Mouse (Mus musculus): ENCODE data around the gene Scgb1b30. TPM values are rescaled to one million over a fixed set of nuclear protein-coding genes. Genes with fewer than 3 reads are reported as not detected.
"Not testable (repeated sequence)": the region's sequence is repeated elsewhere in the genome, so short reads cannot be mapped to it uniquely, and the experiment has no call there.

Scgb1b30 gene
- polyA plus RNA-seq (2012; rRNA removed): not detected in 2 replicates

- Histone ChIP-seq H3K27me3 (ENCODE audit: control insufficient read depth, insufficient read depth, low read length) (no peaks in the 10 kb centered on the region), H3K4me3 (ENCODE audit: control insufficient read depth, low read depth, low read length) (no peak within 1 kb of the TSS), H3K4me1 (ENCODE audit: control insufficient read depth, insufficient read depth, low read length) (no peaks in the 10 kb centered on the region), H3K27ac (ENCODE audit: control insufficient read depth, insufficient read depth, low read depth, low read length) (no peak within 1 kb of the TSS), H3K36me3 (ENCODE audit: control insufficient read depth, insufficient read depth, low read length) (no peaks in the 10 kb centered on the region)
- TF ChIP-seq CTCF (IDR thresholded peaks at IDR 0.05; ENCODE audit: control insufficient read depth, insufficient read depth, insufficient replicate concordance, low read depth, low read length) (no peak), POLR2A (IDR thresholded peaks at IDR 0.05; ENCODE audit: control insufficient read depth, low read depth, low read length) (no peak)
These were observed at the start of gene Scgb1b30 for GRCm38 (mm10) chr7:34094911-34095481. Gene Scgb1b30, plus strand, starts transcription at chr7:34095431.

GRCm38 (mm10) chr7:34068132-34068531 lies 27.1 kb upstream of the Scgb1b30 start:
- H3K4me3 ChIP-seq (ENCODE audit: control insufficient read depth, low read depth, low read length); H3K27me3 ChIP-seq (ENCODE audit: control insufficient read depth, insufficient read depth, low read length); H3K27ac ChIP-seq (ENCODE audit: control insufficient read depth, insufficient read depth, low read depth, low read length); H3K4me1 ChIP-seq (ENCODE audit: control insufficient read depth, insufficient read depth, low read length); H3K36me3 ChIP-seq (ENCODE audit: control insufficient read depth, insufficient read depth, low read length): not testable (repeated sequence)

- H3K27me3 ChIP-seq (ENCODE audit: control insufficient read depth, insufficient read depth, low read length): no peaks in the 10 kb centered on the region
- H3K4me3 ChIP-seq (ENCODE audit: control insufficient read depth, low read depth, low read length): no peak overlapping the region
- H3K4me1 ChIP-seq (ENCODE audit: control insufficient read depth, insufficient read depth, low read length): no peaks in the 10 kb centered on the region
- TF ChIP-seq CTCF (IDR thresholded peaks at IDR 0.05; ENCODE audit: control insufficient read depth, insufficient read depth, insufficient replicate concordance, low read depth, low read length): no peak
- H3K27ac ChIP-seq (ENCODE audit: control insufficient read depth, insufficient read depth, low read depth, low read length): no peak overlapping the region
- H3K36me3 ChIP-seq (ENCODE audit: control insufficient read depth, insufficient read depth, low read length): no peaks in the 10 kb centered on the region
These were observed 4.8 kb downstream of the Scgb1b30 start for GRCm38 (mm10) chr7:34100002-34100401.

- Histone ChIP-seq H3K4me1 (ENCODE audit: control insufficient read depth, insufficient read depth, low read length) (no peaks in the 10 kb centered on the region), H3K36me3 (ENCODE audit: control insufficient read depth, insufficient read depth, low read length) (no peaks in the 10 kb centered on the region), H3K27ac (ENCODE audit: control insufficient read depth, insufficient read depth, low read depth, low read length) (no peak overlapping the region), H3K4me3 (ENCODE audit: control insufficient read depth, low read depth, low read length) (no peak overlapping the region), H3K27me3 (ENCODE audit: control insufficient read depth, insufficient read depth, low read length) (no peaks in the 10 kb centered on the region)
- TF ChIP-seq CTCF (IDR thresholded peaks at IDR 0.05; ENCODE audit: control insufficient read depth, insufficient read depth, insufficient replicate concordance, low read depth, low read length) (no peak), POLR2A (IDR thresholded peaks at IDR 0.05; ENCODE audit: control insufficient read depth, low read depth, low read length) (no peak)
These were observed 6.0 kb downstream of the Scgb1b30 start for GRCm38 (mm10) chr7:34101276-34101675.

- no peak for TF ChIP-seq POLR2A (IDR thresholded peaks at IDR 0.05; ENCODE audit: control insufficient read depth, low read depth, low read length)
- H3K36me3 ChIP-seq (ENCODE audit: control insufficient read depth, insufficient read depth, low read length): no peaks in the 10 kb centered on the region
These were observed 14.0 kb downstream of the Scgb1b30 start for GRCm38 (mm10) chr7:34109190-34109589.

GRCm38 (mm10) chr7:34116601-34117000 lies 21.4 kb downstream of the Scgb1b30 start:
- no peaks in the 10 kb centered on the region for H3K27me3 ChIP-seq (ENCODE audit: control insufficient read depth, insufficient read depth, low read length)
- TF ChIP-seq CTCF (IDR thresholded peaks at IDR 0.05; ENCODE audit: control insufficient read depth, insufficient read depth, insufficient replicate concordance, low read depth, low read length) (no peak), POLR2A (IDR thresholded peaks at IDR 0.05; ENCODE audit: control insufficient read depth, low read depth, low read length) (no peak)
- no peaks in the 10 kb centered on the region for H3K4me1 ChIP-seq (ENCODE audit: control insufficient read depth, insufficient read depth, low read length)
- no peak overlapping the region for H3K27ac ChIP-seq (ENCODE audit: control insufficient read depth, insufficient read depth, low read depth, low read length)
- H3K36me3 ChIP-seq (ENCODE audit: control insufficient read depth, insufficient read depth, low read length): no peaks in the 10 kb centered on the region
- H3K4me3 ChIP-seq (ENCODE audit: control insufficient read depth, low read depth, low read length): no peak overlapping the region

More at GRCm38 (mm10) chr7:34109190-34109589, 14.0 kb downstream of the Scgb1b30 start:
- H3K27ac ChIP-seq (ENCODE audit: control insufficient read depth, insufficient read depth, low read depth, low read length): no peak overlapping the region
- H3K27me3 ChIP-seq (ENCODE audit: control insufficient read depth, insufficient read depth, low read length): no peaks in the 10 kb centered on the region
- no peaks in the 10 kb centered on the region for H3K4me1 ChIP-seq (ENCODE audit: control insufficient read depth, insufficient read depth, low read length)
- no peak overlapping the region for H3K4me3 ChIP-seq (ENCODE audit: control insufficient read depth, low read depth, low read length)

GRCm38 (mm10) chr7:34120636-34121035 lies 25.4 kb downstream of the Scgb1b30 start:
- H3K36me3 ChIP-seq (ENCODE audit: control insufficient read depth, insufficient read depth, low read length): not testable (repeated sequence)

GRCm38 (mm10) chr7:34122987-34123720 lies 27.9 kb downstream of the Scgb1b30 start:
- no peak overlapping the region for H3K27ac ChIP-seq (ENCODE audit: control insufficient read depth, insufficient read depth, low read depth, low read length)
- H3K27me3 ChIP-seq (ENCODE audit: control insufficient read depth, insufficient read depth, low read length): no peaks in the 10 kb centered on the region
- H3K36me3 ChIP-seq (ENCODE audit: control insufficient read depth, insufficient read depth, low read length): no peaks in the 10 kb centered on the region
- no peak overlapping the region for H3K4me3 ChIP-seq (ENCODE audit: control insufficient read depth, low read depth, low read length)
- no peaks in the 10 kb centered on the region for H3K4me1 ChIP-seq (ENCODE audit: control insufficient read depth, insufficient read depth, low read length)
- TF ChIP-seq CTCF (IDR thresholded peaks at IDR 0.05; ENCODE audit: control insufficient read depth, insufficient read depth, insufficient replicate concordance, low read depth, low read length): no peak
- no peak for TF ChIP-seq POLR2A (IDR thresholded peaks at IDR 0.05; ENCODE audit: control insufficient read depth, low read depth, low read length)

More at GRCm38 (mm10) chr7:34120636-34121035, 25.4 kb downstream of the Scgb1b30 start:
- H3K4me1 ChIP-seq (ENCODE audit: control insufficient read depth, insufficient read depth, low read length); H3K27me3 ChIP-seq (ENCODE audit: control insufficient read depth, insufficient read depth, low read length); H3K27ac ChIP-seq (ENCODE audit: control insufficient read depth, insufficient read depth, low read depth, low read length); H3K4me3 ChIP-seq (ENCODE audit: control insufficient read depth, low read depth, low read length): not testable (repeated sequence)

All from testis, adult 2 months (tissue).